Mouse (Mus musculus) lung, postnatal 4 days (tissue): ENCODE results near the gene Pard3b.

Experiments used
- DNase-seq, 2 experiments: peaks; one replicate each; pipeline ENCODE4 v3.0.0; 2021

Pard3b gene

GRCm38 (mm10) chr1:61638347-61639111, at the start of gene Pard3b:
Pard3b (plus strand) TSS chr1:61638824.
- peak; percentile 80 to 88 for DNase-seq

GRCm38 (mm10) chr1:61616176-61616575, 22.4 kb upstream of the Pard3b start:
- no peak for DNase-seq

- DNase-seq = no peak
These were observed 18.0 kb upstream of the Pard3b start for GRCm38 (mm10) chr1:61620651-61621050.

GRCm38 (mm10) chr1:61629857-61630256, 8.8 kb upstream of the Pard3b start:
- no peak for DNase-seq

- peak; percentile 32 to 36 for DNase-seq
These were observed 780 bp downstream of the Pard3b start for GRCm38 (mm10) chr1:61639114-61640093.

GRCm38 (mm10) chr1:61641880-61642279, 3.3 kb downstream of the Pard3b start:
- no peak for DNase-seq

GRCm38 (mm10) chr1:61645062-61645461, 6.4 kb downstream of the Pard3b start:
- DNase-seq = no peak

GRCm38 (mm10) chr1:61649964-61650363, 11.3 kb downstream of the Pard3b start:
- no peak for DNase-seq

- DNase-seq = no peak
These were observed 13.0 kb downstream of the Pard3b start for GRCm38 (mm10) chr1:61651454-61652271.

- no peak for DNase-seq
These were observed 19.1 kb downstream of the Pard3b start for GRCm38 (mm10) chr1:61657760-61658159.

GRCm38 (mm10) chr1:61659931-61660330, 21.3 kb downstream of the Pard3b start:
- DNase-seq = no peak

GRCm38 (mm10) chr1:61685221-61685814, 46.7 kb downstream of the Pard3b start:
- no peak for DNase-seq

- no peak for DNase-seq
These were observed 47.3 kb downstream of the Pard3b start for GRCm38 (mm10) chr1:61685921-61686320.

- DNase-seq = no peak
These were observed 49.7 kb downstream of the Pard3b start for GRCm38 (mm10) chr1:61688301-61688700.

- DNase-seq = no peak
These were observed 60.0 kb downstream of the Pard3b start for GRCm38 (mm10) chr1:61698462-61699218.

GRCm38 (mm10) chr1:61709812-61710211, 71.2 kb downstream of the Pard3b start:
- no peak for DNase-seq

GRCm38 (mm10) chr1:61711523-61711922, 72.9 kb downstream of the Pard3b start:
- DNase-seq = no peak

GRCm38 (mm10) chr1:61729654-61730053, 91.0 kb downstream of the Pard3b start:
- no peak for DNase-seq

- no peak for DNase-seq
These were observed 97.9 kb downstream of the Pard3b start for GRCm38 (mm10) chr1:61736550-61736949.

- DNase-seq = no peak
These were observed 104.2 kb downstream of the Pard3b start for GRCm38 (mm10) chr1:61742831-61743230.

GRCm38 (mm10) chr1:61747481-61747880, 108.9 kb downstream of the Pard3b start:
- DNase-seq = no peak

- DNase-seq = no peak
These were observed 112.4 kb downstream of the Pard3b start for GRCm38 (mm10) chr1:61751008-61751407.
